Mouse (Mus musculus) gastrocnemius, postnatal 25 days (tissue): ENCODE results near the gene Zfp511. TPM values are rescaled to one million over a fixed set of nuclear protein-coding genes. Genes with fewer than 3 reads are reported as not detected.

Experiments used
- microRNA-seq, 2 experiments: library from miRNA; unstranded; fragments of <30 nt; microRNA quantifications; one replicate each; pipeline ENCODE4 v1.2.0; 2021; ENCODE audit warnings: borderline replicate concordance in 2 of 2
- total RNA-seq, 2 experiments: library from RNA; stranded (reverse); gene quantifications; 1 replicate in 1 of 2; 2 replicates in 1 of 2; pipeline ENCODE4 v1.2.3; 2021

The Zfp511 gene
- total RNA-seq, 2 experiments from 2014 or later = 7.1 to 8.5 TPM

Small RNAs within 50 kb of the gene (microRNA-seq; reads per million reads assigned to microRNA genes)
- gene Mir7062 = 0.26 to 0.74 reads per million in 2 experiments

Other genes with a start within 250 kb of the Zfp511 start
- under 1 TPM in 1 of 2 experiments, not detected in 1; 0.10 TPM for gene Adgra1, start 202.2 kb upstream of the Zfp511 start, total RNA-seq
- not detected for gene Kndc1, start 141.7 kb upstream of the Zfp511 start, total RNA-seq
- not detected for gene Utf1, start 92.6 kb upstream of the Zfp511 start, total RNA-seq
- gene 6430531B16Rik, start 57.6 kb upstream of the Zfp511 start, total RNA-seq = not detected
- gene Adam8, start 43.8 kb upstream of the Zfp511 start, total RNA-seq = under 1 TPM; 0.29 to 0.36 TPM
- 10 to 100 TPM; 16.4 TPM for gene Tubgcp2, start 278 bp downstream of the Zfp511 start, total RNA-seq
- not detected for gene Msx3, start 12.7 kb downstream of the Zfp511 start, total RNA-seq
- gene Caly, start 46.2 kb downstream of the Zfp511 start, total RNA-seq = not detected
- not detected for gene Prap1, start 57.0 kb downstream of the Zfp511 start, total RNA-seq
- 10 to 100 TPM; 41.6 to 47.5 TPM for gene Fuom, start 66.0 kb downstream of the Zfp511 start, total RNA-seq
- 1 to 10 TPM; 4.2 to 4.8 TPM for gene Paox, start 79.4 kb downstream of the Zfp511 start, total RNA-seq
- gene Echs1, start 80.1 kb downstream of the Zfp511 start, total RNA-seq = 100 to 1,000 TPM; 120 to 132 TPM
- gene Mtg1, start 101.2 kb downstream of the Zfp511 start, total RNA-seq = 10 to 100 TPM; 21.7 to 24.6 TPM
- gene Sprn, start 118.5 kb downstream of the Zfp511 start, total RNA-seq = under 1 TPM; 0.20 to 0.21 TPM
- not detected for gene Olfr522, start 128.4 kb downstream of the Zfp511 start, total RNA-seq
- gene Olfr523, start 136.8 kb downstream of the Zfp511 start, total RNA-seq = not detected
- gene Olfr524, start 169.6 kb downstream of the Zfp511 start, total RNA-seq = not detected
- not detected for gene Cd163l1, start 181.9 kb downstream of the Zfp511 start, total RNA-seq
- gene 5830411N06Rik, start 210.9 kb downstream of the Zfp511 start, total RNA-seq = not detected